Mouse (Mus musculus) cerebellum, adult 2 months (tissue): ENCODE data around the gene Mllt3.

Experiments used
- CTCF ChIP-seq: fragments of 200-500 bp; IDR thresholded peaks from 2 replicates; pipeline ENCODE4 v1.5.1; 2011; ENCODE audit warnings: low read depth, mild to moderate bottlenecking, control low read depth, low read length, moderate library complexity, borderline replicate concordance; ENCODE audit not compliant: insufficient read depth
- POLR2A ChIP-seq: fragments of 200-500 bp; IDR thresholded peaks from 2 replicates; pipeline ENCODE4 v1.6.1; 2011; ENCODE audit warnings: low read length, control low read depth, borderline replicate concordance; ENCODE audit not compliant: insufficient read depth

- TF ChIP-seq CTCF (no peak), POLR2A (no peak)
Measured at GRCm38 (mm10) chr4:87835191-87835590, 198.0 kb downstream of the Mllt3 start.
